Comparison of ENCODE assay signal across 25 mouse cellular contexts in genomic region chr8:94725998-94726397, GRCm38 (mm10). TPM values are rescaled to one million over a fixed set of nuclear protein-coding genes. Genes with fewer than 3 reads are reported as not detected.
"Had no signal": no experiment of that assay in that cellular context is flagged by ENCODE, and none has a peak within 500 bp of the region (broad histone marks: within the 10 kb centered on the region; RNA-seq: fewer than 3 reads in every experiment).

No protein-coding gene starts in this region.

- H3K9me3 ChIP-seq: limb, embryonic 10.5 days; limb, embryonic 13.5 days; liver, embryonic 12.5 days; liver, embryonic 15.5 days; midbrain, embryonic 12.5 days; midbrain, embryonic 15.5 days; neural tube, embryonic 12.5 days; neural tube, embryonic 15.5 days had no signal

- H3K27me3 ChIP-seq: limb, embryonic 13.5 days; liver, embryonic 12.5 days; midbrain, embryonic 12.5 days; midbrain, embryonic 15.5 days; neural tube, embryonic 12.5 days; neural tube, embryonic 15.5 days had no signal

- ATAC-seq: hindbrain, postnatal 0 days; inflammation-experienced regulatory T-cells, adult 6 months; intestine, embryonic 16.5 days; liver, embryonic 12.5 days; midbrain, embryonic 15.5 days had no signal

- DNase-seq: kidney, adult 18-20 months; layer of hippocampus, adult 9-11 months; liver; lung, adult 18-20 months; right cerebral cortex, adult 18-20 months; right cerebral cortex, postnatal 14 days; right cerebral cortex, postnatal 4 days; thymus, adult 2 months; thymus, postnatal 14 days; thymus, postnatal 4 days had no signal

- H3K4me3 ChIP-seq: layer of hippocampus, adult 2 months; limb, embryonic 10.5 days; limb, embryonic 13.5 days; liver, embryonic 12.5 days; liver, embryonic 15.5 days; midbrain, embryonic 12.5 days; midbrain, embryonic 15.5 days; neural tube, embryonic 12.5 days; neural tube, embryonic 15.5 days had no signal

- H3K9ac ChIP-seq: limb, embryonic 13.5 days; liver, embryonic 12.5 days; liver, embryonic 15.5 days; midbrain, embryonic 12.5 days; midbrain, embryonic 15.5 days; neural tube, embryonic 12.5 days; neural tube, embryonic 15.5 days had no signal

- H3K4me2 ChIP-seq: limb, embryonic 13.5 days; liver, embryonic 12.5 days; liver, embryonic 15.5 days; midbrain, embryonic 12.5 days; midbrain, embryonic 15.5 days; neural tube, embryonic 12.5 days; neural tube, embryonic 15.5 days had no signal

- H3K27ac ChIP-seq: hindbrain, postnatal 0 days; layer of hippocampus, adult 2 months; limb, embryonic 10.5 days; limb, embryonic 13.5 days; liver, embryonic 12.5 days; liver, embryonic 15.5 days; macrophage; midbrain, embryonic 12.5 days; midbrain, embryonic 15.5 days; neural tube, embryonic 12.5 days; neural tube, embryonic 15.5 days; stomach, postnatal 0 days had no signal

- H3K4me1 ChIP-seq: limb, embryonic 13.5 days; midbrain, embryonic 12.5 days; midbrain, embryonic 15.5 days; neural tube, embryonic 12.5 days; neural tube, embryonic 15.5 days had no signal

- H3K36me3 ChIP-seq: limb, embryonic 10.5 days; limb, embryonic 13.5 days; liver, embryonic 12.5 days; liver, embryonic 15.5 days; midbrain, embryonic 12.5 days; midbrain, embryonic 15.5 days; neural tube, embryonic 12.5 days; neural tube, embryonic 15.5 days had no signal

RNA-seq across cellular contexts. Expression of gene Ccl22, which starts 19.4 kb away (rescaled TPM):
- polyA plus RNA-seq: inflammation-experienced regulatory T-cells, adult 6 months; limb, embryonic 10.5 days; limb, embryonic 13.5 days; midbrain, embryonic 12.5 days; neural tube, embryonic 12.5 days; neural tube, embryonic 15.5 days; stomach, embryonic 14.5 days; stomach, postnatal 0 days had no signal

RNA-seq across cellular contexts. Expression of gene Pllp, which starts 29.9 kb away (rescaled TPM):
- polyA plus RNA-seq: limb, embryonic 10.5 days; macrophage had no signal
